Mouse (Mus musculus) testis, adult 2 months (tissue): ENCODE data around the gene Taf4. TPM values are rescaled to one million over a fixed set of nuclear protein-coding genes. Genes with fewer than 3 reads are reported as not detected.

Experiments
- H3K27ac ChIP-seq: fragments of 200-500 bp; 2 replicates; pipeline ENCODE4 v1.5.1; 2012; ENCODE audit warnings: low read depth, low read length; ENCODE audit not compliant: control insufficient read depth, insufficient read depth
- H3K27me3 ChIP-seq: fragments of 200-500 bp; 2 replicates; pipeline ENCODE4 v1.6.1; 2012; ENCODE audit warnings: mild to moderate bottlenecking, low read length, moderate library complexity; ENCODE audit not compliant: control insufficient read depth, insufficient read depth
- H3K36me3 ChIP-seq: fragments of 200-500 bp; 2 replicates; pipeline ENCODE4 v1.6.1; 2012; ENCODE audit warnings: mild to moderate bottlenecking, low read length; ENCODE audit not compliant: control insufficient read depth, insufficient read depth
- H3K4me1 ChIP-seq: fragments of 200-500 bp; 2 replicates; pipeline ENCODE4 v1.6.1; 2012; ENCODE audit warnings: low read length; ENCODE audit not compliant: control insufficient read depth, insufficient read depth
- H3K4me3 ChIP-seq: fragments of 200-500 bp; 2 replicates; pipeline ENCODE4 v1.5.1; 2012; ENCODE audit warnings: low read depth, mild to moderate bottlenecking, low read length, moderate library complexity, mixed read lengths; ENCODE audit not compliant: control insufficient read depth
- CTCF ChIP-seq: fragments of 200-500 bp; IDR thresholded peaks from 2 replicates; pipeline ENCODE4 v1.5.1; 2012; ENCODE audit warnings: low read depth, mild to moderate bottlenecking, inconsistent platforms, low read length, moderate library complexity; ENCODE audit not compliant: control insufficient read depth, insufficient read depth, insufficient replicate concordance
- POLR2A ChIP-seq: fragments of 200-500 bp; IDR thresholded peaks from 2 replicates; pipeline ENCODE4 v1.6.1; 2012; ENCODE audit warnings: low read depth, mild to moderate bottlenecking, inconsistent platforms, low read length, moderate library complexity; ENCODE audit not compliant: control insufficient read depth
- polyA plus RNA-seq: library from polyadenylated mRNA; depleted of rRNA; stranded (reverse); fragments of >200 nt; gene quantifications from 2 replicates; pipeline ENCODE4 v1.2.3, GENCODE M21; 2012; rRNA removed

Taf4 gene
- polyA plus RNA-seq, result 3.6 and 4.2 TPM in 2 replicates

- TF ChIP-seq POLR2A (peak; percentile 100), CTCF (no peak)
- Histone ChIP-seq H3K36me3 (no peaks in the 10 kb centered on the region; the same call in 1 of the 2 replicates), H3K27ac (peak within 1 kb of the TSS; percentile 98), H3K4me3 (peak within 1 kb of the TSS; percentile 99), H3K27me3 (no peaks in the 10 kb centered on the region), H3K4me1 (peaks cover 7% of the 10 kb centered on the region)
Observed at GRCm38 (mm10) chr2:179976628-179977343, at the start of gene Taf4. TSS of gene Taf4 (minus strand) at chr2:179976646.

- H3K4me1 ChIP-seq, result peaks cover 16% of the 10 kb centered on the region
Observed at GRCm38 (mm10) chr2:180025861-180026200, 49.4 kb upstream of the Taf4 start.

GRCm38 (mm10) chr2:180025135-180025860 is 48.9 kb upstream of the Taf4 start:
- H3K27me3 ChIP-seq, result no peaks in the 10 kb centered on the region
- TF ChIP-seq POLR2A, result no peak
- no peaks in the 10 kb centered on the region; the same call in 1 of the 2 replicates for H3K36me3 ChIP-seq
- H3K27ac ChIP-seq, result peak overlapping the region; percentile 94
- H3K4me3 ChIP-seq, result peak overlapping the region; percentile 93
- peaks cover 20% of the 10 kb centered on the region for H3K4me1 ChIP-seq

More at GRCm38 (mm10) chr2:180025861-180026200, 49.4 kb upstream of the Taf4 start:
- Histone ChIP-seq H3K27ac (peak overlapping the region; percentile 94), H3K4me3 (peak overlapping the region; percentile 93), H3K36me3 (no peaks in the 10 kb centered on the region; the same call in 1 of the 2 replicates), H3K27me3 (no peaks in the 10 kb centered on the region)
- TF ChIP-seq POLR2A (no peak), CTCF (no peak)

GRCm38 (mm10) chr2:180024401-180025098 is 48.1 kb upstream of the Taf4 start, which contains the start of gene Lsm14b:
TSS of gene Lsm14b (plus strand) at chr2:180024987.
- no peaks in the 10 kb centered on the region; the same call in 1 of the 2 replicates for H3K36me3 ChIP-seq
- peaks cover 24% of the 10 kb centered on the region for H3K4me1 ChIP-seq
- H3K27me3 ChIP-seq, result no peaks in the 10 kb centered on the region
- TF ChIP-seq POLR2A, result peak; percentile 59
- TF ChIP-seq CTCF, result no peak
- H3K27ac ChIP-seq, result peak within 1 kb of the TSS; percentile 94
- H3K4me3 ChIP-seq, result peak within 1 kb of the TSS; percentile 93

GRCm38 (mm10) chr2:180022751-180023150 is 46.3 kb upstream of the Taf4 start:
- Histone ChIP-seq H3K27ac (no peak overlapping the region), H3K36me3 (no peaks in the 10 kb centered on the region; the same call in 1 of the 2 replicates), H3K27me3 (no peaks in the 10 kb centered on the region), H3K4me1 (peaks cover 24% of the 10 kb centered on the region), H3K4me3 (no peak overlapping the region)
- no peak for TF ChIP-seq CTCF
- no peak for TF ChIP-seq POLR2A

- H3K27ac ChIP-seq, result no peak overlapping the region
- H3K4me3 ChIP-seq, result no peak overlapping the region
- TF ChIP-seq CTCF, result no peak
- TF ChIP-seq POLR2A, result no peak
- peaks cover 20% of the 10 kb centered on the region for H3K4me1 ChIP-seq
- no peaks in the 10 kb centered on the region for H3K27me3 ChIP-seq
- no peaks in the 10 kb centered on the region for H3K36me3 ChIP-seq
Observed at GRCm38 (mm10) chr2:180020919-180021318, 44.5 kb upstream of the Taf4 start.

GRCm38 (mm10) chr2:180020091-180020661 is 43.7 kb upstream of the Taf4 start:
- Histone ChIP-seq H3K27me3 (no peaks in the 10 kb centered on the region), H3K4me3 (no peak overlapping the region), H3K4me1 (peaks cover 16% of the 10 kb centered on the region), H3K27ac (no peak overlapping the region), H3K36me3 (no peaks in the 10 kb centered on the region)
- TF ChIP-seq POLR2A, result no peak
- no peak for TF ChIP-seq CTCF
